Mouse (Mus musculus) MEL (cell line): ENCODE results near the gene Gstp2.

ENCODE experiments used
- CTCF ChIP-seq, 3 experiments: IDR thresholded peaks in 2 of 3; conservative IDR thresholded peaks in 1 of 3; 2 replicates each; pipeline ENCODE4 v1.5.1; 2011 to 2012; ENCODE audit warnings: low read length in 3 of 3, low read depth in 2 of 3, mild to moderate bottlenecking in 2 of 3, improper control_type of control experiment in 1 of 3, inconsistent platforms in 1 of 3, mixed read lengths in 1 of 3, moderate library complexity in 1 of 3; ENCODE audit not compliant: control insufficient read depth in 1 of 3, insufficient read depth in 1 of 3, poor library complexity in 1 of 3, severe bottlenecking in 1 of 3
- GATA1 ChIP-seq: IDR thresholded peaks from 2 replicates; pipeline ENCODE4 v1.6.1; 2011; ENCODE audit warnings: low read depth, low read length, improper control_type of control experiment
- MAFK ChIP-seq: IDR thresholded peaks from 2 replicates; pipeline ENCODE4 v1.6.1; 2011; ENCODE audit warnings: low read depth, mild to moderate bottlenecking, low read length, improper control_type of control experiment, borderline replicate concordance
- POLR2A ChIP-seq, 2 experiments: IDR thresholded peaks; 2 replicates each; pipeline ENCODE4 v1.6.1; 2011 to 2012; ENCODE audit warnings: low read length in 2 of 2, mild to moderate bottlenecking in 2 of 2, control low read depth in 1 of 2, improper control_type of control experiment in 1 of 2, low read depth in 1 of 2, moderate library complexity in 1 of 2; ENCODE audit not compliant: control insufficient read depth in 1 of 2, insufficient read depth in 1 of 2, poor library complexity in 1 of 2
- SIN3A ChIP-seq: IDR thresholded peaks from 2 replicates; pipeline ENCODE4 v1.6.1; 2012; ENCODE audit warnings: low read length, improper control_type of control experiment, inconsistent platforms

- TF ChIP-seq POLR2A (IDR thresholded peaks at IDR 0.05; ENCODE audit: control insufficient read depth in 1 of 2, insufficient read depth in 1 of 2, low read depth in 1 of 2, low read length in 2 of 2, poor library complexity in 1 of 2), result no peak
- no peak for TF ChIP-seq CTCF (IDR thresholded peaks at IDR 0.05 in 2 of 3, conservative IDR thresholded peaks at IDR 0.05 in 1 of 3; ENCODE audit: control insufficient read depth in 1 of 3, insufficient read depth in 1 of 3, low read depth in 2 of 3, low read length in 3 of 3, poor library complexity in 1 of 3, severe bottlenecking in 1 of 3)
- peak; percentile 13; the same call in 1 of the 2 replicates for TF ChIP-seq GATA1
- TF ChIP-seq SIN3A, result no peak
- no peak for TF ChIP-seq MAFK
Measured at GRCm38 (mm10) chr19:4060899-4061465, 15.2 kb upstream of the Gstp2 start.
